Mouse (Mus musculus) large intestine, adult 2 months (tissue): ENCODE measurements at regions not wholly inside any gene's neighbourhood (a gene's known extent, or its start where the extent isn't known, plus 50 kb on each side); places are given as distances from the start of the nearest gene placed in this dataset.

Source experiments
- DNase-seq: peaks from one replicate; pipeline ENCODE4 v3.0.0-alpha.2; 2012; ENCODE audit warnings: low read depth, low spot score
- WGBS: fragments of 180-500 bp; shearing (Covaris S2); methylation state at CpG from one replicate; pipeline ENCODE4 v1.1.7; 2018; 5-methylcytosine and 5-hydroxymethylcytosine counted together

- no peak for DNase-seq
- 42% methylated on average over 6 of the region's 6 CpGs for WGBS
These were observed 64.0 kb upstream of the Bmp4 start for GRCm38 (mm10) chr14:46454500-46454899.

- 86% methylated on average over 6 of the region's 6 CpGs for WGBS
- no peak for DNase-seq
These were observed 51.2 kb upstream of the Bmp4 start for GRCm38 (mm10) chr14:46441696-46442095.
